Mouse (Mus musculus): ENCODE measurements at regions not wholly inside any gene's neighbourhood (a gene's known extent, or its start where the extent isn't known, plus 50 kb on each side); places are given as distances from the start of the nearest gene placed in this dataset.

- TF ChIP-seq GATA1 (IDR thresholded peaks at IDR 0.05; ENCODE audit: borderline replicate concordance, low read length) (no peak), GATA2 (IDR thresholded peaks at IDR 0.05; ENCODE audit: borderline replicate concordance, low read depth, low read length) (no peak), CTCF (IDR thresholded peaks at IDR 0.05; ENCODE audit: low read depth, low read length) (no peak)
Observed at GRCm38 (mm10) chr12:110206271-110206670, 72.6 kb upstream of the Dio3 start.
